36 mouse cellular contexts compared by ENCODE assay signal in the genomic region with DNA sequence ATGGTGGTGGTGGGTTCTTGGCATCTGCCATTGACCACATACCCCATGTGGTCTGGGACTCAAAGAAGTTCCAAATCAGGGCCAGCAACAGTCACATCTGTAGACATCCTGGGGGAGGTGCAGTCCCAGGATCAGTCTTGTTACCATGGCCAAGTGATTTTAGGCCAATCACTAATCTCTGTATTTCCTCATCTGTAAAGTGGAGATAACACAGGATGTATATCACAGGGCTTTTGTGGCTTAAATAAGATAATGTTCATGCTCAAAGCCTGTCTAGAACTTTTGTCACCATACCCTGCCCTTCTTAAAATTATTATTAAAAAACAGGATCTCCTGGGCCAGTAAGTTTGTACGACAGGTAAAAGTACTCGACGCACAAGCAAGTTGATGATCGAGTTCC. TPM values are rescaled to one million over a fixed set of nuclear protein-coding genes. Genes with fewer than 3 reads are reported as not detected.
"Had no signal": no experiment of that assay in that cellular context is flagged by ENCODE, and none has a peak within 500 bp of the region (broad histone marks: within the 10 kb centered on the region; RNA-seq: fewer than 3 reads in every experiment).

No protein-coding gene starts in this region.

- DNase-seq: heart, postnatal 10 days; heart, postnatal 14 days; heart, postnatal 36 days; heart, postnatal 4 days; kidney, adult 11 months; kidney, adult 18-20 months; kidney, adult 2 months; kidney, adult 8-10 months; kidney, adult 9 months; kidney, postnatal 10 days; kidney, postnatal 14 days; kidney, postnatal 25 days; kidney, postnatal 36 days; kidney, postnatal 4 days; layer of hippocampus, adult 9-11 months; layer of hippocampus, postnatal 36 days had no signal

- H3K4me3 ChIP-seq: heart, embryonic 12.5 days; heart, embryonic 13.5 days; heart, embryonic 15.5 days; hindbrain, embryonic 10.5 days; hindbrain, embryonic 12.5 days; hindbrain, embryonic 13.5 days; hindbrain, embryonic 15.5 days; intestine, embryonic 15.5 days; kidney, embryonic 15.5 days; layer of hippocampus, adult 2 months; left cerebral cortex, adult 2 months had no signal

- H3K9ac ChIP-seq: heart, embryonic 12.5 days; heart, embryonic 13.5 days; heart, embryonic 15.5 days; hindbrain, embryonic 12.5 days; hindbrain, embryonic 13.5 days; hindbrain, embryonic 14.5 days; hindbrain, embryonic 15.5 days; intestine, embryonic 15.5 days; kidney, embryonic 15.5 days had no signal

- ATAC-seq: hindbrain, embryonic 16.5 days; hindbrain, postnatal 0 days; inflammation-experienced regulatory T-cells, adult 6 months; intestine, embryonic 15.5 days; intestine, embryonic 16.5 days; intestine, postnatal 0 days had no signal

- H3K27me3 ChIP-seq: heart, embryonic 12.5 days; heart, embryonic 13.5 days; heart, embryonic 15.5 days; hindbrain, embryonic 12.5 days; hindbrain, embryonic 13.5 days; hindbrain, embryonic 15.5 days; intestine, embryonic 15.5 days; kidney, embryonic 15.5 days had no signal

- H3K4me1 ChIP-seq: heart, embryonic 12.5 days; heart, embryonic 13.5 days; heart, embryonic 15.5 days; hindbrain, embryonic 10.5 days; hindbrain, embryonic 12.5 days; hindbrain, embryonic 13.5 days; hindbrain, embryonic 15.5 days; intestine, embryonic 15.5 days; kidney, embryonic 15.5 days had no signal

- H3K36me3 ChIP-seq: heart, embryonic 12.5 days; heart, embryonic 13.5 days; heart, embryonic 15.5 days; hindbrain, embryonic 10.5 days; hindbrain, embryonic 12.5 days; hindbrain, embryonic 13.5 days; hindbrain, embryonic 15.5 days; intestine, embryonic 15.5 days; kidney, embryonic 15.5 days had no signal

- H3K9me3 ChIP-seq: heart, embryonic 12.5 days; heart, embryonic 13.5 days; heart, embryonic 15.5 days; hindbrain, embryonic 10.5 days; hindbrain, embryonic 12.5 days; hindbrain, embryonic 13.5 days; hindbrain, embryonic 15.5 days; intestine, embryonic 15.5 days; kidney, embryonic 15.5 days had no signal

- H3K27ac ChIP-seq: heart, embryonic 13.5 days; heart, embryonic 15.5 days; hindbrain, embryonic 10.5 days; hindbrain, embryonic 12.5 days; hindbrain, embryonic 13.5 days; hindbrain, embryonic 14.5 days; hindbrain, embryonic 15.5 days; hindbrain, postnatal 0 days; intestine, embryonic 15.5 days; kidney, embryonic 15.5 days; kidney, postnatal 0 days; layer of hippocampus, adult 2 months; left cerebral cortex, adult 2 months had no signal

RNA-seq across cellular contexts. Expression of gene Spns3, which starts 6.2 kb away (rescaled TPM):
- total RNA-seq: heart, postnatal 25 days had no signal
- polyA plus RNA-seq: hindbrain, embryonic 11.5 days; hindbrain, embryonic 16.5 days had no signal
